Mouse (Mus musculus): ENCODE data around the gene Sh3bgrl3.

The Sh3bgrl3 gene

DNA sequence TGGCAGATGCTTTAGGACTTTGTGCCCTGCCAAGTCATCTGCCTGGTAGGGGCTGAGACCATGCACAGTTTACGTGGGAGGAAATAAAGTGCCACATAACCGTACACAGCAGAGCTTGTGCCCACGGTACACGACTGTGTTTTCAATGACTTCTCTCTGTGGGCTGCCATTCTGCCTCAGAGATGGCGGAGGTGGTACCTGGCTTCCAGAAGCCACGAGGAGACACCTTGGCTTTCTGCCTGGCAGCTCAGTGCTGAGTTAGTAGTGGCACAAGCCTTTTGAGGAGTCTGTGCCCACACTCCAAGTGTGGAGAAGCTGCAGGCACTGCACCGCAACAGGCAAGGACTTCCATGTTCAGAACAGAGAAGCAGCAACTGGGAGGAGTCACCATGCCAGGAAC is 20.9 kb downstream of the Sh3bgrl3 start:
- DNase-seq, result no peak

DNA sequence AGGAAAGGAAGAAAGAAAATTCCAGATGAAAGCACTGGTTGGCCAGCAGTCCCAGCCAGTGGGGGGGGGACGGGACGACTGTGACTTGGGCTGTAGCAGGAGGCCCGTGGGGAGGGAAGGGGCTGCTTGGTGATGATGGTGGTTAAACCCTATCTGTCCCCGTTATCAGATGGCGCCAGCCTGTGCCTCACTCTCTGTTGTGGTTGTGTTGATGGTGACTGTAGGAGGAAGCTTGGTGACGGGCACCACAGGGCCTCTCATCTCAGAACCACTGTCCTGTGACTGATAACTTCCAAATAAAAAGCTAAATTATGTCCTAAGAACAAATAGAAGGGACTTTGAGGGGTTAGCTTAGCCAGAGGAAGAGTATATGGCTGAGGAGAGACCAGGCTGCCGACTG is 22.5 kb downstream of the Sh3bgrl3 start:
- no peak for DNase-seq

DNA sequence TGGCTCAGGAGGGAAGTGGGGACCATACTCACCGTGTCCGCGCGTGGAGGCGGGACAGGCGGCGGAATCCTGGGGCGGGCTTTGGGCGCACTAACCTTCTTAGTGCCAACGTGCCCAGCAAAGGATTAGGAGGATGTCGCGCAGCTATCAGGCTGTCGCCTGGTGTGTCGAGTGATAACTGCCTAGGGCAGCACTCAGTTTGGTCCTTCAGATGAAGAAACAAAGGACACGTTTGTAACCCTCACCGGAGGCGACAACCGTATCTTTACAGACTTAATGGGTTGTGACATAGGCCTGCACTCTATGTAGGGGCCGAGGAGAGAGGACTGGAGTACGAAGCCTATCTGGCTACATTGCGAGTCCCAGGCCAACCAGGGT is 25.9 kb downstream of the Sh3bgrl3 start:
- DNase-seq, result no peak

DNA sequence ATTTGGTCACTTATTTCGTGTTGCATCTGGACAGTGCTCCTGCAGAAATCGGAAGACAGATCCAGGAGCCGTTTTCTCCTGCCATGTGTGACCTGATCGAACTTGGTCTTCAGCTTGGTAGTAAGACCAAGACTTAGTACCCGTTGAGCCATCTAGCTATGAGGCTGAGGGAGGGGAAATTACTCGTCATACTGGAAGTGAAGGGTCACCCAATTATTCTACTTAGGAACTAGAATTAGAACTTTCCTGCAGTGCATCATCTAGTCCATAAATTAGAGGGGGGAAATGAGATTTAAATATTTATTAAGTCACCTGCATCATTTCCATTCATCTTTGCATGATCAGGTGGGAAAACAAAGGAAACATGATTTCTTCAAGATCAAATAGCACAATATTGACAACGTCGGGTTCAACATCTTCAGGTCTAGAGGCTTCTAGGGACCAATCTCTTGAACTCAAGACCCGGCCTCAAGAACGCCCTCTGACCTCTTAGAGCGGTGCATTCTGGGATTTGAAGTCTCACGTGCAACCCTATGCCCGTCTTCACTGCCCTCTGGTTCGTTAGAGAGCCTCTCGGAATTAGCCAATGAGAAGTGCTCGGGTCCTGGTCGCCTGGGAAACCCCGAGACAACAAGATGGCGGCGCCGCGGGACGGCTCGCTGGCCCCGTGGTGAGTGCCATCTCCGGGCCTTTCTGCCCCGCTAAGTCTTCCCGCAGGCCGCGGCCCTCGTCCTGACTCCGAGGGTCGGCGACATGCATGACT is 26.4 kb downstream of the Sh3bgrl3 start, which contains the start of gene Ubxn11:
Ubxn11 (plus strand) TSS at position 592 of the 763 bp plus-strand sequence.
- DNase-seq, result peak; percentile 86

DNA sequence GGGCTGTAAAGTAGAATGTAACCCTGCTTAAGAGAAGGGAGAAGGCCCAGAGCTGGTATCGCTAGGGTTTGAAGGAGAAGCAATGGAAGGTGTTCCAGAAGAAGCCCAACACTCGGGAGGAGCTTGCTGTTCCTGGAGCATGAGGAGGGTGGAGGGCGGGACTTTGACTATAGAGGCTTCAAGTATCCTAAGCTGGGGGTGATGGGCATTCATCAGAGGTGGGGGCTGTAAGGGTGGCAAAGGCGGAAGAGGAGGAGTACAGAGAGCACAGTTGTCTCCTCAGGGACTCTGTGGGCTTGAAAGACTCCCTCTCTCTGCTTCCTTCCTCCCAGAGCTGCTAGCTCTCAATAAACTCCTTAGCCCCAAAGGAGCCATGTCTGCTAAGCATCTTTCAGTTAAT is 28.3 kb downstream of the Sh3bgrl3 start:
- no peak for DNase-seq

DNA sequence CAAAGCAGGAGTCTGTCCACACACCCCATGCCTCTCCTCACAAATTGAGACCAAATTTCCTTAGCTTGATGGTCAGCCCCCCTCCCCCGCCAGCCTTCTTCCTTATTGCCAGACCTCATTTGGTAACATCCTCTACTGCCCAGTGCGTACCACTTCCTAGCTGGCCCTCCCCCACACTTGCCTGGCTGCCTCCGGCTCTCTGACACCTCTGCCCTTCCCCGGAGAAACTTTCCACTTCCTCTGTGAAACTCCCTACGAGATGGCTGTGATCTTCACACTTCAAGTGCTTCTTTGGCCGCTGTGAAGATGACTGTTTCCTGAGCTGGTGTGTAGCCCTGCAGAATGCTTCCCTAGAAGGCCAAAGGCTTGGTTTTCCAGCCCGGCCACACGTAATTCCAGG is 30.0 kb downstream of the Sh3bgrl3 start:
- DNase-seq, result no peak

DNA sequence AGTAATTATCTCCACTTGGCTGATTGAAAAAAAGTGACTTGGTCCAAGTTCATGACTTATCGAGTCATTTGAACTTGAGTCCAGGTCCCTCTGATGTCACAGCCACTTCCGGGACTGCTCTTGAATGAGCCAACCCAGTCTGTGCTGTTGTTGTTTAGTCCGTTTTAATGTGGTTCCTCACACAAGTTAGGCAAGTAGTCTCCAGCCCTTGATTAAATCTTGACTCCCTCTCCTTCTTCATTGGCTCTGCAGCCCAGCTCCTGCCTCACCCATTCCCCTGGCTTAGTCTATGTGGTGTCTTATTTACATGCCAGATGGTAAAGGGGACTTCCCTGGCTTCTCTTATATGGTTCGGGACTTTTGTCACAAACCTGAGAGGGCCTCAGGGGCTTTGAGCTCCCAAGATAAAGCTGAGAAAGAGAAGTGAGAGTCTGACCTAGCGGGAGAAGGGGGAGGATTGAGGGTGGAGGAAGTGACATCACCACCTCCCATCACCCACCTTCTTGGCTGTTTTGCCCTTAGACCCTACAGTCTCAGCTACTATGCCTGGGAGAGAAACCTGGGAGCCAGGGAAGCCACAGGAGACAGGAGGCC is 31.5 kb downstream of the Sh3bgrl3 start:
- no peak for DNase-seq

DNA sequence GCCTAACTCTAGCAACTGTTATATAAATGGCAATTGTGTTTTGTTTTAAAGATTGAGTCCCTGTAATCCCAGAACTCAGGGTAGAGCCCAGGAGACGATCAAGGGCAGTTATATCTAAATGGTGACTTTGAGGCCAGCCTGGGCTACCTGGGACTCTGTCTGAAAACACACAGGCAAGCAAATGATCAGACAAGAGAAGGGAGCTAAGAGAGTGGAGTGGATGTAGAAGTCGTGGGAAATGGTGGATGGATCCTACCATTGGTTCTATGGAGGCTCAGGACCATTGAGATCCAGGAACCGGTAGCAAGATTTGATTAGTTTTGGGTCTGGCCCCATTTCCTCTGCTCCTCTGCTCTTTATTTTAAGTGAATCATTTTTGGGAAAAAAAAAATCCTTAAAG is 32.5 kb downstream of the Sh3bgrl3 start:
- DNase-seq, result no peak

DNA sequence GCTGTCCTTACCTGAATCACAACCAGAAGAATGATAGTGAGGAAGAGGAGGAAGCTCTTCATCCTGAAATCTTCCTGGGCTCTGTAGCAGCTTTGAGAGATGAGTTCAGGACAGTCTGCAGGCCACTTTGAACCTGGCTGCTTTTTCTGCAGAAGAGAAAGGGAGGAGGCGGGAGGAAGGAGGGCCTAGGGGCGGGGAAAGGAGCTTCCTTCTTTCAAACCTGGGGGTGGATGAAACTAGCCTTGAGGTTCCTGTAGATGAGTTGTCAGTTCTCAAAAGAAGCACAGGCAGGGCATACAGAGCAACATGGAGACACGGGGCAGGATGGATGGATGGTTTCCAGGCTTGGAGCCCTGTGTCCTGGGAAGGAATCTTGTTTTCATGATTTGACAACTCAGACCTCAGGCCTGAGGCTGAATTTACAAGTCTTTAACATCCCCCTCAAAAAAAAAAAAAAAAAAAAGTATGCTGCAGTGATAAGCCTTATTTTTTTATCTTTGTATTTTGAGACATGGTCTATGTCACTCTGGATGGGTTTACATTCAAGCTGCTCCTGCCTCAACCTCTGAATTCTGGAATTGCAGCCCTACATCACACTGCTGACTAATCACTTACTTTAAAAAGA is 33.6 kb downstream of the Sh3bgrl3 start, which contains the start of gene Cd52:
Cd52 (minus strand) TSS at position 160 of the 625 bp plus-strand sequence.
- no peak for DNase-seq

DNA sequence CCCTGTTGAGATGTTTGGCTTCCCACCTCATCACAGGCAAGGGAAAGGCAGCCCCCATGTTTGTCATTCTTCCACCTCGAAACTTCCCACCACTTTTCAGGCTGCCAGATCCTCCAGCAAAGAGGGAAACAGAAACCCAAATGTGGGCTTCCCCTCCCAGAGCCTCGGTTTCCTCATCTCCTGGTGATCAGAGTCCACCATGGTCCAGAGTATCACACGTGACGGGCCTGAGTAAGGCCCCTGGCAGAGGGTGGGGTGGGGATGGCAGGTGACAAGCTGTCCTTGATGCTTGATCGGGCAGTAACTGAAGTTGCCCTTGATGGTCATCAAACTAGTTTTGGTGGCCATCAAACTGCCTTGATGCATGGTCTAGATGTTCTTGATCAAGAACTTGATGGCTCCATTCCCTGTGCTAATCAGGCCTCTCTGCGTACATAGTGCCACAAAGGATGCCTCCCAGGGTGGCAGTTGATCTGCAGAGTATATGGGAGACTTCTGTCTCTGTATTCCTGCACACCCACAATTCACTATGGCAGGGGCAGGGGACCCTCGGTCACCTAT is 34.5 kb downstream of the Sh3bgrl3 start:
- DNase-seq, result no peak

DNA sequence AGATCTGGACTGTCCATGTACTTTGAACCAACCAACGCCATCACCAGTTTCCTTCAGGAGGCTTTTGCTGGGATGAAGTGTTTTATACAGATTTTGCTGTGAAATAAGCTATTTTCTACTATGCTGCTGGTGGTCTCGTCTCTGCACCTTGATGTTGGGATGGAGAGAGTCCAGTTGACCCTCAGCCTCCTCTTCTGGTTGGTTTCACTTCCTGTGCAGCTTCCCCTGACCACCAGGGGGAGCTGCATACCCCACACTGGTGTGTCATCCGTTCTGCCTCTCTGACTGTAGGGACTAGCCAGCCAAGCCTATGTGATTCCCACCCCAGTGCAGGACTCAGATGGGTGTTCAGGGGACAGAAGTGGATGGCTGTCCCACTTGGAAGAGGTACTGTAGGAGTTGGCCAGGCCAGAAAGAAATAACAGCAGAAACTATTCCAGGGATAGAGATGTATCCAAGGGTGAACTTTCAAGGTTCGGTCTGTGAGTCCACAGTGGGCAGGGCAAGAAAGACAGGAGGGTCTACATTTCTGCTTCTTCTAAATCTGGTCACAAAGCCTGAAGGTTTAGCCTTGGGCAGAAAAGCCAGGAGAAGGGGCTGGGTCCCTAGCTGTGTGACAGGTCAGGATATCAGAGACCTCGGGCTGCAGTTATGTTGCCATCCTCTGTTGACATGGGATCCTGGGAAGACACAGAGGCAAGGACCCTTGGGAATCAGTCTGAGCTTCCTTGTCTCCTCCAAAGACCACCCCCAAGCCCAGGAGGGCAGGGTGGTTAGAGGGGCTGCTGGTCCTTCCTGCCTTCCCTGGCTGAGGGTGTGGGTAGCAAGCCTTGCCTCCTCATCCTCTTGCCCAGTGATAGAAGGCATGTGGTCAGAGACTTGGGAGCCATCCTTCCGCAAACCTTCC is 36.0 kb downstream of the Sh3bgrl3 start:
- DNase-seq, result peak; percentile 19

DNA sequence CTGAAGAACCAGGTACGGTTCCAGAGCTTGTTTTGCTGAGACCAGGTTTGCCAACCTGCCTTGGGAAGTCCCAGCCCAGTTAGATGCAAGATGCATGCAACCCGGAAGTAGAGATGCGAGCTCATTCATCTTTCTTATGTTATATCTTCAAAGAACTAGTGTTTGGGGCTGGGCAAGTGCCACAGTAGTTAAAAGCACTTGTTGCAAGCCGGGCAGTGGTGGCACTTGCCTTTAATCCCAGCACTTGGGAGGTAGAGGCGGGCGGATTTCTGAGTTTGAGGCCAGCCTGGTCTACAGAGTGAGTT is 37.4 kb downstream of the Sh3bgrl3 start:
- DNase-seq, result no peak

DNA sequence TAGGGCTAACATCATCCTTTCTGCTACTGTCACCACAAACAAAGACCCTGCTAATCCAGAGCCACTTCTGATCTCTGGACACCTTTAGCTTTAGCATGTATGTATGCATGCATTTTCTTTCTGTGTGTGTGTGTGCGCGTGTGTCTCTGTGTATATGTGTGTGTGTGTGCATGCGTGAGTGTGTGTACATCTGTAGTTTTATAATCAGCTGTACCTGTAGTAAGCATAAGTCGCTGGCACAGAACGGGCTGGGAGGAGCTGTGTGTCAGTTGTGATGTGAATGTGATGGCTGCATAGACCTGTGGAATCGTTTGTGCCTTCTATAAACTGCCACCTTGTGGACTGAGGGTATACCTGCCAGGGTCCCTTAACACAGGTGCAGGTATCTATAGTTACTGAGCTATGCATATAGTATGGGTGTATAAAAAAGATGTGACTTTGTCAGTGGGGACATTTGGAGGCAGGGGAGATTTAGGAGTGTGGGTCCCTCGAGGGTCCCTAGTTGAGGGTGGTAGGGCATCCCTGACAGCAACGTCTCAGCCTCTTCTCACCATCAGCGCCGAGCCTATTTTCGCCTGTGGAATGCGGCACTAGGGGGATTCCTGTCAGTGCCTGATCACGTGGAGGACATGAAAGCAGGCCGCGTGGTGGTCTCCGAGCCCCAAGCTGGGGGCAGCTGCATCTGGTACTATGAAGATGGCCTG is 37.9 kb downstream of the Sh3bgrl3 start:
- DNase-seq, result no peak

DNA sequence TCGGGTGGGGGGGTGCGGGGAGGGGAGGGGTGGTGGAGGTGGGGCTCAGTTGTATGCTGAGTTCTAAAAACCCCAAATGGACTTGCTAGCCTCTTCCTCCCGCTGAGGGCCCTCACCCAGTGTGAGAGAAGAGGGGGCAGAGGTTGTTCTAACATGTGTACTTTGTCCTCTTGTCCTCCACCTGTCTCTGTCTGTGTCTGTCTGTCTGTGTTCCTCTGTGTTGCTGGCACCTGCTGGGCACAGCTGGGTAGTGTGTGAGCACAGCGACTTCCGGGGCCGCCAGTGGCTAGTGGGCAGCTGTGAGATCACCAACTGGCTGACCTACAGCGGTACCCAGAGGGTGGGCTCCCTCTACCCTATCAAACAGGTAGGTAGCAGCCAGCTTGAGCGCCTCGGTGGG is 39.6 kb downstream of the Sh3bgrl3 start:
- DNase-seq, result no peak

DNA sequence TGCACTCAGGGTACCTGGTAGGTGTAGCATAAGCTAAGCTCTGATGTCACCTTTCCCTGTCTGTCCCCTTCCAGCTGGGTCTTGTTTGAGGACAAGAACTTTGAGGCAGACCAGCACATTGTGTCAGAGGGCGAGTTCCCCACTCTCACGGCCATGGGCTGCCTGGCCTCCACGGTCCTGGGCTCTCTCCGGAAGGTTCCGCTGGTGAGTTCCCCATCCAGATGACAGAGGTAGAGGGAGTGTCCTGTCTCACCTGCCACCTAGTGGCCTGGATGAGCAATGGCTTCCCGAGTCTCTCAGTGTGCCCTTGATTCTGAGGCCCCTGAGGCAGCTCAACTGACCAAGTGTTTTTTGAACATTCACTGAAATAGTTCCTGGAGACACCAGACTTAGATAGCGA is 41.2 kb downstream of the Sh3bgrl3 start:
- peak; percentile 46 for DNase-seq

DNA sequence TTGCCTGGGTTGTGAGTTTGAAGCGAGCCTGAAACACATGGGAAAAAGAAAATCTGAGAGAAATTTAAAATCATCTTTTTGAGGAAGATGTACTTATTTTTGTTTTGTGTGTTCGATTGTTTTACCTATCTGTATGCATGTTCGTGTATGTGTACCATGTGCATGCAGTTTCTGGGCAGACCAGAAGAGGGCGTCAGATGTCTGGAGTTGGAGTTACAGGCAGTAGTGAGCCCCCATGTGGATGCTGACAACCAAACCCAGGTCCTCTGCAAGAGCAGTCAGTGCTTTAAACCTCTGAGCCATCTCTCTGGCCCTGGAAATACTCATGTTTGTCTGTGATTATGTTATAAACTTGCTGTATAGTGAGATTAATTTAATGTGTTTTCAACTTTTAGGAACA is 43.6 kb downstream of the Sh3bgrl3 start:
- no peak for DNase-seq

DNA sequence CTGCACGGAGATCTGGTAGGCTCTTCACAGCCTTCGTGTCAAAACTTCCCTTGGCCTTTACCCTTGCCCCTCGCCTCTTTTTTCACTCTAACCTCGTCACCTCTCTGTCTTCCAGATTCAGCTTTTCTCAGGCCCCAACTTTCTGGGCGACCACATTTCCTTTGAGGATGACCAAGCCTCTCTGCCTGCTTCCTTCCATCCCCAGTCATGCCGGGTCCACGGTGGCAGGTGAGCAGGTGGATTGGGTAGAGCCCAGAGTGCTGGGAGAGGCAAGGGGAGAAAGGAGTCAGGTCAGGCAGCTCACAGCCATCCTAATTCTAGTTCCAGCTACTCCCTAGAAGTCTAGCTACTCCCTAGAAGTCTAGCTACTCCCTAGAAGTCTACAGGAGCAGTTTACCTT is 46.1 kb downstream of the Sh3bgrl3 start:
- no peak for DNase-seq

DNA sequence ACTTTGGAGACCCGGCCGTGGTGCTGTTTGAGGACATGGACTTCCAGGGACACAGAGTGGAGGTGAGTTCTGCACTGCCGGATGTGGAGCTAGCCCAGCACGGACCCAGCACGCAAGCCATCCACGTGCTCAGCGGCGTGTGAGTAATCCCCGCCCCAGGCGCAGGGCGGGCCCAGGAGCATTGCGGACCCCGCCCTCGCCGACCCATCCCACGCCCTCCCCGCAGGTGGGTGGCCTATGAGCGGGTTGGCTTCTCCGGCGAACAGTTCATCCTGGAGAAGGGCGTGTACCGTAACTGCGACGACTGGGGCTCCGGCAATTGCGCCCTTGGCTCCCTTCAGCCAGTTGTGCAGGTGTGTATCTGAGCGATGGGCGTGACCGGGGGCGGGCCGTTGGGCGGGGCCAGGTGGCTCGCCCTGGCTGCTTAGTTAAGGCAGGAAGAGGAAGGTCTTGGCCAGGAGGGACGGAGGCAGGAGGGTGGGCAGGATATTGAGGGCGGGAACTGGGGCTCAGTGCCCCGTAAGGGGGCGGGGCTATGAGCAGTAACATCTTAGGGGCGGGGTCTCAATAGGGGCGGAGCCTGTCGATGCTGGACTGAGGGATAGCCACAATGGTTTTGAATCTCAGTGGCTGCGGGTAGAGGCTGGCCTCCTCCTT is 46.7 kb downstream of the Sh3bgrl3 start:
- peak; percentile 48 for DNase-seq

DNA sequence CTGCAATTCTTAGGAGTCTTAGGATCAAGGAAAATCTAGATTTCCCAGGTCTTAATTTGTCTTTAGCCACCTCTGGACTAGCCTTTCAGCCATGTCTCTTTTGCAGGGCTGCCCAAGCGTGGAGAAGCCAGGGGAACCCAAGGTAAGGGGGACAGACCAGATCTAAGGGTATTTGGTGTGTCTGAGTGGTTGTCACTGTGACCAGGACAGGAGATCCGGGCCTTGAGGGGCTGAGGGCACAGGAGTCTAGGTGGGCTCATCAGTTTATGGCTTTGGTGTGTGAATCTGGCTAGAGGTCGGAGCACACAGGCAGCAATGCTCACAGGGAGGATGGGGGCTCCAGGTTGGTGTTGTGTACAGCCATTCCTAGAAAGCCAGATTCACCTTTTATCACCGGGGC is 47.9 kb downstream of the Sh3bgrl3 start:
- no peak for DNase-seq

DNA sequence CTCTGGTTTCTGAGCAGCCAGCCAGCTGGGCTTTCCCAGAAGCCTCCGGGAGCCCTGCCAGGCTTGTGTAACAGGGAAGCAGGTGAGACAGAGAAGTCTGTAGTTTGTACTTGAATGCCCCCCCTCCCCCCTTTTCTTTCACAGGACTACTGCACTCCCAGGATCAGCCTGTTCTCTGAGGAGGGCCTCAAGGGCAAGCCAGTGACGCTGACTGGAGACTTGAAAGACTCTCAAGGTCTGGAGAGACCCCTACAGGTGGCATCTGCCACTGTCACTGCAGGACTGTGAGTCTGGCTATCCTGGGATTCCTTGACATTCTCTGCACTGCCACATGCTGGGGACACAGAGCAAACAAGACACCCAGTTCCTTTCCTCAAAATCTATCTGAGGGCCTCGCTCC is 49.9 kb downstream of the Sh3bgrl3 start:
- peak; percentile 15 for DNase-seq

All from cerebellum, adult 8-10 months (tissue).